Mouse (Mus musculus): ENCODE results near the gene Intu.

Gene Intu

GRCm38 (mm10) chr3:40668889-40669288 lies 137.8 kb downstream of the Intu start:
- in situ Hi-C loops (cut with MboI; ENCODE audit: low pct_unique_long_range_greater_than_20kb in 1 of 2, low sequenced_read_pairs in 2 of 2, unreplicated experiment in 1 of 2) = no loop called here

- in situ Hi-C loops (cut with MboI; ENCODE audit: low pct_unique_long_range_greater_than_20kb in 1 of 2, low sequenced_read_pairs in 2 of 2, unreplicated experiment in 1 of 2) = no loop called here
These were observed 138.3 kb downstream of the Intu start for GRCm38 (mm10) chr3:40669395-40669794.

DNA sequence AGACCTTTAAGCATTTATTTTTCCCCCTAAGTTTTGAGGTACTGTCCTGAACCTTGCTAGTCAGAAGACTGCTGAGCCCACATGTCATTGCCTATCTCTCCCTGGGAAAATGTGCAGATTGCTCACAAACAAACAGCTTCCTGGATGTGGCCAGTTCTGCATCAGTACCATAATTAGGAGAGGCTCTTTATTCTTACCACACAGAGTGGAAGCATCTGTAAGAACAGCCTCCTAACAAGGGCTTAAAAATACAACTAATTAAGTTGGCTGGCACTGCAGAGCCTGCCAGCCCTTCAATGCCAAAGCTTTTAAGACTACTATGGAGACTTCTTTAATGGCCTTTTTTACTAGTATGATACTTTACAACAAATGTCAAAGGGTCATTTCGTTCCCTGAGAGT lies 142.4 kb downstream of the Intu start:
- in situ Hi-C loops (cut with MboI; ENCODE audit: low pct_unique_long_range_greater_than_20kb in 1 of 2, low sequenced_read_pairs in 2 of 2, unreplicated experiment in 1 of 2) = no loop called here

DNA sequence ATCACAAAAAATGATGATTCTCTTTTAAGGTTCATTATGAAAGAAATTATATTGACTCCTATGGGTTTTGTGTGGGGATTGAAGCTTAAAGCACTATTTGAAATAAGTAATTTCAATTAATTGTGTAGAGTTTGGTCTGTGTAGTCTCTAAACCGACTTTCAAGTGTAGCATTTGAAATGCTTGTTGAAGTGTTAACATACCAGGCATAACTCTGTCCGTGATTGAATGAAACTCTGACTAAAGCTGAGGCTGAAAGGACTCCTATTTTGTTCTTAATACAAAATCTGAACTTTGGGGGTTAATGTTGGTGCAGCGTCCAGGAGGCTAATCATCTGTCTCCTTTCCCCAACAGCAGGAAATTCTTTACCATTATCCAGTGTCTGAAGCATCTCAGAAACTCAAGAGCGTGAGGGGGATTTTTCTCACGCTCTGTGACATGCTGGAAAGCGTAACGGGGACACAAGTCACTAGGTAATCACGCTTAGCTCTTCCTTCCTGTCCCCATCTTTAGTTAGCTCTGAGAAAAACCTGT lies 143.9 kb downstream of the Intu start:
- in situ Hi-C loops (cut with MboI; ENCODE audit: low pct_unique_long_range_greater_than_20kb in 1 of 2, low sequenced_read_pairs in 2 of 2, unreplicated experiment in 1 of 2) = no loop called here

- in situ Hi-C loops (cut with MboI; ENCODE audit: low pct_unique_long_range_greater_than_20kb in 1 of 2, low sequenced_read_pairs in 2 of 2, unreplicated experiment in 1 of 2) = no loop called here
These were observed 147.8 kb downstream of the Intu start for GRCm38 (mm10) chr3:40678856-40679255.

DNA sequence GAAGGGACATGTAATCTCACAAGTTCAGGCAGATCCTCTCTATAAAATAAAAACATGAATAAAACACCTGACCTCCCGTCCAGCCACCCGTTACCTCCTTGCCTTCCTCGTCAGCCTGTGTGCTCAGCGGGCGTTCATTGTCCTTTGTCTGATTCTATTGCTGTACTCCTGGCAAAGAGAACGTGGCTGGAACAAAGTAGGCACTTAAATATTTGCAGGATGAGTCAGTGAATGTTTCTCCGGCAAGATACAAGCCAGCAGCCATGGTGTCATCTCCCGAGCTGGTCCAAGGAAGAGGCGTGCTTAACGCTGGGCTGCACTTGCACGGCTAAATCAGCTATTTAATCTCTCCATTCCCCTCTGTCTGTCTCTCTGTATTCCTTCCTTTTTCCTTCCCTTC lies 151.3 kb downstream of the Intu start:
- in situ Hi-C loops (cut with MboI; ENCODE audit: low pct_unique_long_range_greater_than_20kb in 1 of 2, low sequenced_read_pairs in 2 of 2, unreplicated experiment in 1 of 2) = no loop called here

- in situ Hi-C loops (cut with MboI; ENCODE audit: low pct_unique_long_range_greater_than_20kb in 1 of 2, low sequenced_read_pairs in 2 of 2, unreplicated experiment in 1 of 2) = no loop called here
These were observed 152.1 kb downstream of the Intu start for GRCm38 (mm10) chr3:40683171-40683570.

- in situ Hi-C loops (cut with MboI; ENCODE audit: low pct_unique_long_range_greater_than_20kb in 1 of 2, low sequenced_read_pairs in 2 of 2, unreplicated experiment in 1 of 2) = no loop called here
These were observed 154.9 kb downstream of the Intu start for GRCm38 (mm10) chr3:40685855-40686515.

- in situ Hi-C loops (cut with MboI; ENCODE audit: low pct_unique_long_range_greater_than_20kb in 1 of 2, low sequenced_read_pairs in 2 of 2, unreplicated experiment in 1 of 2) = no loop called here
These were observed 155.8 kb downstream of the Intu start for GRCm38 (mm10) chr3:40686836-40687235.

DNA sequence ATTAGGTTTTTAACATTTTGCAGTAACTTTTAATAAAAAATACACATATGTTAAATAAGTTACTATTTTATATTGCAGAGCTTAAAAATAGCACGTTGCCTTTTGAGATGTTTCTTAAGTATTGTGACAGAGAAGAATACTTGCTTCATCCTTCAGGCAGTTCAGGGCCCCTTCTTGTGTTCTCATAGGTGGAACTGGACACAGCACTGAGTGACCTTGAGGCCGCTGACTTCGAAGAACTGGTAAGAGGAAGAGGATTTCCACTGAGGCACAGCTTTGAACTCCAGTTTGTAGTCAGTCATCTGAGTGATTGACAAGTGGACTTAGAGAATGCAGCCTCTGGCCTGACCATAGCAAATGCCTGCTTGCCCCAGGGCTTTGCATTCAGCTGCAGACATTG lies 156.5 kb downstream of the Intu start:
- in situ Hi-C loops (cut with MboI; ENCODE audit: low pct_unique_long_range_greater_than_20kb in 1 of 2, low sequenced_read_pairs in 2 of 2, unreplicated experiment in 1 of 2) = no loop called here

GRCm38 (mm10) chr3:40691566-40691965 lies 160.5 kb downstream of the Intu start:
- in situ Hi-C loops (cut with MboI; ENCODE audit: low pct_unique_long_range_greater_than_20kb in 1 of 2, low sequenced_read_pairs in 2 of 2, unreplicated experiment in 1 of 2) = no loop called here

DNA sequence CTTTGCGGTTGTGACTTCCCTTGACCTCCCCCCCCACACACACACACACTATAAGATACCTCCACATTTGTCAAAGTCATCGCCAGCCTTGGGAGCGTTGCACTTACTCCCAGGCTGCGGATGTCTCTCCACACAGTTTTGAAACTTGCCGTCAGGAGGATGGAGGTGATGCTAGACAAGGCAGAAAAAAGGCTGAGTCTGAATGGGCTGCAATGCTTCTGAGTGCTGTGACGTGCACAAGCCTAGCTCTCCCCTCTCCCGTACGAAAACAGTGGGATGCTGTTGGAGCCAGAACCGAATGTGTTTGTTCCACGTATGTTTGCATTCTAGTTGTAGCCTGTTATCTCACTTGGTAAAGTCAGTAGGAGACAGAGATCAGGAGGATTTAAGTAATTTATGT lies 162.3 kb downstream of the Intu start:
- in situ Hi-C loops (cut with MboI; ENCODE audit: low pct_unique_long_range_greater_than_20kb in 1 of 2, low sequenced_read_pairs in 2 of 2, unreplicated experiment in 1 of 2) = no loop called here

GRCm38 (mm10) chr3:40693960-40694359 lies 162.9 kb downstream of the Intu start:
- in situ Hi-C loops (cut with MboI; ENCODE audit: low pct_unique_long_range_greater_than_20kb in 1 of 2, low sequenced_read_pairs in 2 of 2, unreplicated experiment in 1 of 2) = no loop called here

- in situ Hi-C loops (cut with MboI; ENCODE audit: low pct_unique_long_range_greater_than_20kb in 1 of 2, low sequenced_read_pairs in 2 of 2, unreplicated experiment in 1 of 2) = no loop called here
These were observed 163.4 kb downstream of the Intu start for GRCm38 (mm10) chr3:40694438-40694837.

GRCm38 (mm10) chr3:40695162-40695561 lies 164.1 kb downstream of the Intu start:
- in situ Hi-C loops (cut with MboI; ENCODE audit: low pct_unique_long_range_greater_than_20kb in 1 of 2, low sequenced_read_pairs in 2 of 2, unreplicated experiment in 1 of 2) = no loop called here

DNA sequence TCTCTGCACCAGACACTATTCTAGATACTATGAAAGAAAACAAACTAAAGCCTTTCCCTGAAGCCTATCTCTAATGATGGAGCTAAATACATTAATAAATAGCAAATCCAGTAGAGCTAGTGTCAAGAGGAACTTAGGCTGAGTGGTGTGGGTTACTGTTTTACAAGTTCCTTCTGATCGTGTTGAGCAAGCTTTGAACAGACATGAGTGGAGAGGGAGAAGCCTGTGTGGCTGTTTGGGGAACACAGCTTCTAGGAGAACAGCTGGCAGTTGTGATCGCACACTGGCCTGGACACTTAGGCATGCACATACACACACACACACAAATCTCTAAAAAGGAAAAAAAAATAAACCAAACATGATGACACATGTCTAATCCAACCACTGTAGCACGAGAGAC lies 167.7 kb downstream of the Intu start:
- in situ Hi-C loops (cut with MboI; ENCODE audit: low pct_unique_long_range_greater_than_20kb in 1 of 2, low sequenced_read_pairs in 2 of 2, unreplicated experiment in 1 of 2) = no loop called here

GRCm38 (mm10) chr3:40704816-40705430 lies 173.8 kb downstream of the Intu start:
- in situ Hi-C loops (cut with MboI; ENCODE audit: low pct_unique_long_range_greater_than_20kb in 1 of 2, low sequenced_read_pairs in 2 of 2, unreplicated experiment in 1 of 2) = no loop called here

DNA sequence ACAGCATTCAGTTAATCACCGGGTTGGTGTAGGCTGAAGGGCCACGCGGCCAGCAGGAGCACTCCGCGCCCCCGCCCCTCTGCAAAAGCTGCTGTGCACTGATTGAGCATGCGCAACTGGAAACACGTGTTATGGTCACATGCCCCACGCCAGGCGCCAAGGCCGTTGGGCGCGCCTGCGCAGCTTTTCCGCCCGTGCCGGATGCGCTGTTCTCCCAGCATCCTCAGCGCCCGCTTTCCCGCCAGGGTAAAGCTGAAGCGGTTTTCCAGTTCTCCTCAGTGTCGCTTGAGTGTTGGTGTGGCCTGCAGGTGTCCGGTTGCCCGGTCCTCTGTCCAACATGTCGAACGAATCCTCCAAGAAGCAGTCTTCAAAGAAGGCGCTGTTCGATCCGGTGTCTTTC lies 177.6 kb downstream of the Intu start, which contains the start of gene Slc25a31:
TSS of gene Slc25a31 (plus strand) at position 201 of the 400 bp plus-strand sequence.
- in situ Hi-C loops (cut with MboI; ENCODE audit: low pct_unique_long_range_greater_than_20kb in 1 of 2, low sequenced_read_pairs in 2 of 2, unreplicated experiment in 1 of 2) = no loop called here

- in situ Hi-C loops (cut with MboI; ENCODE audit: low pct_unique_long_range_greater_than_20kb in 1 of 2, low sequenced_read_pairs in 2 of 2, unreplicated experiment in 1 of 2) = no loop called here
These were observed 185.0 kb downstream of the Intu start for GRCm38 (mm10) chr3:40716056-40716455.

DNA sequence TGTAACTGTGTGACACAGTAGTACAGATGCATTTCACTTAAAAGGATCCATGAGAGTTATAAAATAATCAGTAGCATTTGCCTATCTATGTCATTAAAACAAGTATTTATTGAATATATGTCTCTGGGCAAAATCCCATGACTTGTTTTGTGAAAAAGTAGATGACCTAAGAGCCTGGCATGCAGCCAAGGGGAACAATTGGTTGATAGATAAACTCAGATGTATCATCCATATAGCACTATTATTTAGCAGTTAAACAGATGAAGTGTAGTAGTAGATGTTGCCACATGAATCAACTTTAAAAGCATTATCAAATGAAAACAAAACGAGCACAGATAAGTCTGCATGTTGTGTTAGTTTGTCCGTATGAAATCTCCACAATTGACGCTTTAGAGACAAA lies 187.9 kb downstream of the Intu start:
- in situ Hi-C loops (cut with MboI; ENCODE audit: low pct_unique_long_range_greater_than_20kb in 1 of 2, low sequenced_read_pairs in 2 of 2, unreplicated experiment in 1 of 2) = no loop called here
